Mouse (Mus musculus) left cerebral cortex, adult 2 months (tissue): Measurements from ENCODE around the gene Ccdc12. TPM values are rescaled to one million over a fixed set of nuclear protein-coding genes. Genes with fewer than 3 reads are reported as not detected.

Experiments
- DNase-seq, 2 experiments: peaks; one replicate each; pipeline ENCODE4 v3.0.0; 2021 to 2022; ENCODE audit warnings: low spot score in 2 of 2, mixed read lengths in 1 of 2; ENCODE audit errors: extremely low spot score in 1 of 2
- H3K27ac ChIP-seq: fragments of 200-600 bp; 2 replicates; pipeline ENCODE4 v1.8.1; 2022
- H3K4me3 ChIP-seq: fragments of 200-600 bp; 2 replicates; pipeline ENCODE4 v1.8.1; 2022
- CTCF ChIP-seq: fragments of 200-600 bp; IDR thresholded peaks from 2 replicates; pipeline ENCODE4 v1.8.1; 2022; ENCODE audit warnings: antibody characterized with exemption, mild to moderate bottlenecking, moderate library complexity
- intact Hi-C: fragments of 180-260 bp; cut with DNase I; formaldehyde crosslinking; loops from one replicate; pipeline ENCODE4 v1.15.1; 2025
- total RNA-seq, 2 experiments: library from RNA; stranded (reverse); gene quantifications; 2 replicates each; pipeline ENCODE4 v1.2.3; 2021

Ccdc12 gene
- total RNA-seq, 2 experiments from 2014 or later = 56.2 to 56.9 TPM

- Histone ChIP-seq H3K27ac (peak overlapping the region; percentile 80), H3K4me3 (peak overlapping the region; percentile 66)
- intact Hi-C loops = loop anchor here (5.0 kb wide), 2 partner anchors 55 to 225 kb away; partner anchors contain the start of gene Als2cl
- TF ChIP-seq CTCF = peak; percentile 2; the same call in 1 of the 2 replicates
- DNase-seq = no peak
These were observed 4.2 kb upstream of the Ccdc12 start for GRCm38 (mm10) chr9:110651931-110652722.

GRCm38 (mm10) chr9:110652963-110653654 lies 3.2 kb upstream of the Ccdc12 start:
- TF ChIP-seq CTCF = no peak
- intact Hi-C loops = loop anchor here (5.0 kb wide), 2 partner anchors 54 to 224 kb away; partner anchors contain the start of gene Als2cl
- H3K27ac ChIP-seq = peak overlapping the region; percentile 80
- H3K4me3 ChIP-seq = peak overlapping the region; percentile 66
- DNase-seq = no peak

- Histone ChIP-seq H3K27ac (peak within 1 kb of the TSS; percentile 80), H3K4me3 (peak within 1 kb of the TSS; percentile 66)
- intact Hi-C loops = loop anchor here (5.0 kb wide), 2 partner anchors 53 to 223 kb away; partner anchors contain the start of gene Als2cl
- no peak; the same call in 1 of the 2 replicates for TF ChIP-seq CTCF
- peak; percentile 75 to 84 for DNase-seq
These were observed 2.4 kb upstream of the Ccdc12 start, which contains the start of gene Nbeal2 for GRCm38 (mm10) chr9:110653655-110654461. Nbeal2 (minus strand) TSS chr9:110654161.

- Histone ChIP-seq H3K27ac (peak overlapping the region; percentile 80; the same call in 1 of the 2 replicates), H3K4me3 (no peak overlapping the region)
- intact Hi-C loops = loop anchor here (5.0 kb wide), 2 partner anchors 52 to 222 kb away; partner anchors contain the start of gene Als2cl
- no peak for DNase-seq
- no peak for TF ChIP-seq CTCF
These were observed 1.3 kb upstream of the Ccdc12 start for GRCm38 (mm10) chr9:110654726-110655650.

- DNase-seq = no peak
- TF ChIP-seq CTCF = no peak
- Histone ChIP-seq H3K4me3 (peak overlapping the region; percentile 85), H3K27ac (peak overlapping the region; percentile 99)
- intact Hi-C loops = loop anchor here (2.0 kb wide), 1 partner anchor 29 kb away; no protein-coding TSS in a partner anchor
These were observed 674 bp upstream of the Ccdc12 start for GRCm38 (mm10) chr9:110655651-110656007.

GRCm38 (mm10) chr9:110657474-110658078 lies 1.3 kb downstream of the Ccdc12 start:
- TF ChIP-seq CTCF = no peak
- no peak for DNase-seq
- intact Hi-C loops = loop anchor here (2.0 kb wide), 1 partner anchor 27 kb away; no protein-coding TSS in a partner anchor
- H3K27ac ChIP-seq = peak overlapping the region; percentile 99
- H3K4me3 ChIP-seq = peak overlapping the region; percentile 85

- no peak for TF ChIP-seq CTCF
- intact Hi-C loops = no loop called here
- DNase-seq = no peak
These were observed 3.2 kb downstream of the Ccdc12 start for GRCm38 (mm10) chr9:110659521-110659920.

GRCm38 (mm10) chr9:110660208-110660607 lies 3.9 kb downstream of the Ccdc12 start:
- DNase-seq = no peak
- intact Hi-C loops = no loop called here
- Histone ChIP-seq H3K27ac (no peak overlapping the region), H3K4me3 (no peak overlapping the region)
- TF ChIP-seq CTCF = no peak

More at GRCm38 (mm10) chr9:110659521-110659920, 3.2 kb downstream of the Ccdc12 start:
- Histone ChIP-seq H3K27ac (no peak overlapping the region), H3K4me3 (no peak overlapping the region)

- Histone ChIP-seq H3K4me3 (no peak overlapping the region), H3K27ac (no peak overlapping the region)
- no peak for DNase-seq
- no peak for TF ChIP-seq CTCF
- intact Hi-C loops = no loop called here
These were observed 4.7 kb downstream of the Ccdc12 start for GRCm38 (mm10) chr9:110660856-110661612.
